Mouse (Mus musculus) brain, embryonic 14.5 days (tissue): ENCODE data around the gene Shb.

Experiments used
- CTCF ChIP-seq: fragments of 200-500 bp; IDR thresholded peaks from 2 replicates; pipeline ENCODE4 v1.5.1; 2012; ENCODE audit warnings: inconsistent platforms, mild to moderate bottlenecking, moderate library complexity, borderline replicate concordance; ENCODE audit not compliant: insufficient read depth, insufficient read length; ENCODE audit errors: extremely low read depth
- POLR2A ChIP-seq: fragments of 200-500 bp; IDR thresholded peaks from 2 replicates; pipeline ENCODE4 v1.6.1; 2012; ENCODE audit warnings: mild to moderate bottlenecking, inconsistent platforms, borderline replicate concordance; ENCODE audit not compliant: poor library complexity, insufficient read depth, insufficient read length, severe bottlenecking; ENCODE audit errors: extremely low read depth

- TF ChIP-seq POLR2A, result no peak
- no peak for TF ChIP-seq CTCF
Observed at GRCm38 (mm10) chr4:45376573-45376972, 155.7 kb downstream of the Shb start.
